Mouse (Mus musculus) lung, postnatal 36 days (tissue): ENCODE data around the gene Ppp4r1.
A peak's percentile ranks its signal among the peaks of the same experiment; 100 is the strongest.

Experiments used
- DNase-seq: peaks from one replicate; pipeline ENCODE4 v3.0.0; 2022; ENCODE audit warnings: mixed read lengths

Ppp4r1 gene

DNA sequence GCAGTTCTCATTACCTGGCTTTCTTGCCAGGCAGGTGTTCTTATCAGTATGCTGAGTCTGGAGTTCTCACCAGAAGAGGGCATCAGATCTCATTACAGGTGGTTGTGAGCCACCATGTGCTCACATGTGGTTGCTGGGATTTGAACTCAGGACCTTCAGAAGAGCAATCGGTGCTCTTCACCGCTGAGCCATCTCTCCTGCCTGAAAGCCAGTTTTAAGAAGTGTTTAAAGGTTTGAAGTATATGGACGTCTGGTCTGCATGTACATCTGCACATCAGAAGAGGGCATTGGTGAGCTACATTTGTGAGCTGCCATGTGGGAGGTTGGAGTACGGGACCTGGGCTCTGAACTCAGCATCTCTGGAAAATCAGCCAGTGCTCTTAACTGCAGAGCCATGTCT lies 8.8 kb upstream of the Ppp4r1 start:
- DNase-seq: peak; percentile 39

DNA sequence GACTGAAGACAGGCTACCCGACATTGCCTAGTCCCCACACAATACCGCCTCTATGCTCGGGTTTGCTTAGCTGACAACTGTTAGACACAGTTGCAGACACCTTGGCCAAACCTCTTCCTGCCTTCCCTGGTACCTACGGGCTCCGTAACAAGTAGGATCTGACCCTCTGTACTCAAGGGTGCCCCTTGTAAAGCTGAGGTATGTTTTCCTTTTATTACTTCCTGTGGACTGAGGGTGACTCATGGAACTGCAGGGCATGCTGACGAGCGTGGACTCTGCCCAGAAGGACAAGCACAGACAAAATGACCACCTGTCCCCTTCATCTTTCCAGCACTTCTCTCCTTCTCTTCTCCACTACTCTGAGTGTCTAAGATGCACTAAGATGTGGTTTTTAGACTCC lies 7.9 kb upstream of the Ppp4r1 start:
- DNase-seq: no peak

DNA sequence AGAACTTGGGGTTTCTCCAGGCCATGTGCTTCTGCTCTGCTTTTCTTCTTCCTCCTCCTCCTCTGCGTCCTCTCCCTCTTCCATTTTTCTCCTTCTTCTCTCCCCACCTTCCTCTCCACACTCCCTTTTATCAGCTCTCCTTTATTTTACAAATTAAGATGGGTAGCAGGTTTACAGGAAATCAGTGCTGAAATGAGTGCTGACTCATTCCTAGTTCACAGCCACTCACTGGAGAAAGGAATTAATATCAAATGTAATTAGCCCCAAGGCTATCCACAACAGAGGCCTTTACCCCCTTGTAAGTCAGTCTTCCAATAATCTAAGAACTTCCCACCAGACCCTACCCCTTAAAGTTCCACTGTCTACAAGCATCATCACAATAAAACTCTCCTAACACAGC lies 6.1 kb upstream of the Ppp4r1 start:
- DNase-seq: no peak

DNA sequence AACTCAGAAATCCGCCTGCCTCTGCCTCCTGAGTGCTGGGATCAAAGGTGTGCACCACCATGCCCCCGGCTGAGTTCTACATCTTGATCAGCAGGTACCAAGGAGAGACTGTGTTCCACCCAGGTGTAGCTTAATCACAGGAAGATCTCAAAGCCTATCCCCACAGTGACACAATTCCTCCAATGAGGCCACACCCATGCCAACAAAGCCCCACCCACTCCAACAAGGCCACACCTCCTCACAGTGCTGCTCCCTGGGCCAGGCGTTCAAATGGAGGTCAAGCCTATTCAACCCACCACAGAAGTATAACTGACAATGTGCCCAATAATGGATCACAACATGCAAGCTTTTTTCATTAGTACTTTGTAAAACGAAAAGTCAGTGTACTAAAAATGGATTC lies 4.9 kb upstream of the Ppp4r1 start:
- DNase-seq: no peak

DNA sequence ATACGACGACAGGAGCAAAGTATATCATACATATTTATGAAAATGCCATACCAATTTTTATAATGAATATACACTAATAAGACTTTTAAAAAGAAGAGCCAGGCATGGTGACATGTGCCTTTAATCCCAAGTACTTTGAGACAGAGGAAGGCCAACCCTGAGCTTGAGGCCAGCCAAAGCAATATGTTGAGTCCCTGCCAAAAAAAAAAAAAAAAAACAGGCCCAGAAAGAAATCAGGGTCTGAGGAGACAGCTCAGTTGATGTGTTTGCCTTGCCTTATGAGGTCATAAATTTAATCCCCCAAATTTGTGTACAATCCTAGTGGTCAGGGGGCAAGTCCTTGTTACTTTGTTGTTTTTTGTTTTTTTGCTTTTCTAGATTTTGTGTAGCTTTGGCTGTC lies 1.4 kb upstream of the Ppp4r1 start:
- DNase-seq: no peak

DNA sequence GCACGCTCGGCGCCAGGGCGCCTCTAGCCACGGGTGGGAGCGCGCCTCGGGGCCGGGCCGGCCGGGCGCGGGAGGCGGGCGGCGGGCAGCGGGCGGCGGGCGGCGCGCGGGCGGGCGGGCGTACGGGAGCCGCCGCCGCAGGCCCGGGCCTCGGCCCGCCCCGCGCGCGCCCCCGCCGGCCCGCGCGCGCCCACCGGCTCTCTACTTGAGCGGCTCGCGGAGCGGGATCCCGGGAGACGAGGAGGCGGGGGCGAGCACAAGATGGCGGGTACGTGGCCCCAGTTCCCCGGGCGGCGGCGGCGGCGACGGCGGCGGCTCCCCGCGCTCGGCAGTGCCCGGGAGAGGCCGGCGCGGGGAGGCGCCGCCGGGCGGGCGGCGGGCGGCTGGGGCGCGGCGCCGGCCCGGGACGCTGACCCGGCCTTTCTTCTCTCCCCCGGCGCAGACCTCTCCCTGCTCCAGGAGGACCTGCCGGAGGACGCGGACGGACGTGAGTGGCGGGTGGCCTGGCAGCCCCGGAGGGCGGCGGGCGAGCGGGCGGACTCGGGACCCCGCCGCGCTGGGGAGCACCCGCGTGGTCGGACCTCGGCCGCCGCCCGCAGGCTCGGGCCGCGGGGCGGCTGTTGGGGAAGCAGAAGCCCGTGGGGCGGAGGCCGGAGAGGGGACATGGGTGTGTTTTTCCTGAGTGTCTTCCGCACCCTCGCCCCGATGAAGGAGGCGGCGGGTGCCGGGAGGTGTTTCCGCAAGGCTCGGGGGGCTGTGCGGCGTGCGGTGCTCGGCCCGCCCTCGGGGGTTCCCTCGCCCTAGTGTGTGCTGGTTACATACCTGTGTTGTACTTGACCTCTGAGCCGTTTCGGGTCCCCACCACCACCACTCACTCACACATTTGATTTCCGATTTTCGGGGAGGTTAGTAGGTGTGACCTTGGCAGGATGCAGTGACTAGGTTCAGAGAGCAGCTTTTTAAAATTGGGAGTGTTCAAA lies 1.1 kb downstream of the Ppp4r1 start:
- DNase-seq: peak; percentile 85

DNA sequence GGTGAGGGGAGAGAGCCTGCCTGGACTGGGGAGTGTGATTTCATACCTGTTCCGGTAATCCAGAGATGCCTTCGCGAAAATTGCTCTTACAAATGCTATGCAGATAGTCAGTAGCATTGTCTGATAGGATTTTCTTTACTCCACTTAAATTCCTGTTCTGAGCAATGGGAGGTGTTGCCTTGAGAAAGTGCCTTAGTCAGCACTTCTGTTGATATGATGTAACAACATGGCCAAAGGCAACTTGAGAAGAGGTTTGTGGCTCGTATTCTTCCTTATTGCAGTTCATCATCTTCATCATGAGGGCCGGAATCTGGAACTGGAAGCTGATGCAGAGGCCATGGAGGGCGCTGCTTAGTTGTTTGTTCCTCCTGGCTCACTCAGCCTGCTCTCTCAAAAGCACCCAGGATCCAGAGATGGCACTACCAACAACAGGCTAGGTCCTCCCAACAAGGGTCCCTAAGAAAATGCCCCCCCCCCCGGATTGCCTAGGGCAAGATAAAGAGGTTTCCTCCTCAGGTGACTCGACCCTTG lies 2.3 kb downstream of the Ppp4r1 start:
- peak; percentile 46 for DNase-seq

DNA sequence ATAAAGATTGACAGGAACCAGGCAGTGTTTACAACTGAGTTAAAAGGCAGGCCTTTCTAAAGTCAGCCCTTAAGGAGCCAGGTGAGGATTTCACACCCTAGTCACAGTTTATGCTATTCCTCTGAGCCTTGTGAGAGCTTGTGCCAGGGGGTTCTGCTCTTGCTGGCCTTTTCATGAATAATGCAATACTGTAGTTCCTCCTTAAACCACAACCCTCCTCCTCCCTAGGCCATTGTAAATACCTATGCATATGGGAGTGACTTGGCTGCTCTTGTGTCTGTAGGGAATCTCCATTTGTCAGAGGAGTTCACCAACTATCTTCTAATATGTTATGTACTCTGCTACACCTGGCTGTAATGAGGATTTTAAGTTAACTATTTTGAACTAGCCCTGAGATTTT lies 3.3 kb downstream of the Ppp4r1 start:
- no peak for DNase-seq

DNA sequence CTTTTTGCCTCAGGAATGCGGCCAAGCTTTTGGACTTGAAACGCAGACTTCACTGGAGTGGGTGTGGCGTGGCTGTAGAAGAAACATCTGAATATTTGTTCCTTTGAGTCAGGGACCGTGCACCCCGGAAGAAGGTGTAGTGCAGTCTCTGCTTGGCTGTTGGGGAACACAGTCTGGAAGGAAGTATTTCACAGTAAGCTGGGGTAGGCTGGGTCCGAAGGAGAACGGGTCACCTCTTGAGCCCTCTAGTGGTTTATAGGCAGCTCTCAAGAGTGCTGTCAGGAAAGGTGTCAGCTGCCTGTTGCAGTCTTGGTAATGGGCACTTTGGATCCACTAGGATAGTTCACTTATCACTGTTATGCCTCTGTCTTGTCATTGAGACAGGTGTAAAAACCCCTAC lies 3.9 kb downstream of the Ppp4r1 start:
- DNase-seq: peak; percentile 64

DNA sequence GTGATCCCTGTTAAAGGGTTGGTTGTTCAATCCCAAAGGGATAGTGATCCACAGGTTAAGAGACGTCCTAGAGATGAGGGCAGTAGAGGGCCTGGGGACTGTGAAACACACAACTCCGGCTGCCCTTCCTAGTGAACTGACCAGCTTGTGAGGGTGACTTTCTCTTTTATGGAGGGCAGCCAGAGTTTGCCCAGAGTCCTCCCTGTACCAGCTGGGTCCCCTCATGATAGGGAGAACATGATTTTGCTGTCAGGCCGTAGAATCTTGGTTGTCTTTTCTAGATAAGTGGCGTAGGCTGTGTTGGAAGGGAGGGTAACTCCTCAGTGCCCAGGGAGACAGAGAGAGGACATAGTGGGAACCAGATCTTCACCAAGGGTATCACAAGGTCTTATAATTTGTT lies 4.9 kb downstream of the Ppp4r1 start:
- no peak for DNase-seq

DNA sequence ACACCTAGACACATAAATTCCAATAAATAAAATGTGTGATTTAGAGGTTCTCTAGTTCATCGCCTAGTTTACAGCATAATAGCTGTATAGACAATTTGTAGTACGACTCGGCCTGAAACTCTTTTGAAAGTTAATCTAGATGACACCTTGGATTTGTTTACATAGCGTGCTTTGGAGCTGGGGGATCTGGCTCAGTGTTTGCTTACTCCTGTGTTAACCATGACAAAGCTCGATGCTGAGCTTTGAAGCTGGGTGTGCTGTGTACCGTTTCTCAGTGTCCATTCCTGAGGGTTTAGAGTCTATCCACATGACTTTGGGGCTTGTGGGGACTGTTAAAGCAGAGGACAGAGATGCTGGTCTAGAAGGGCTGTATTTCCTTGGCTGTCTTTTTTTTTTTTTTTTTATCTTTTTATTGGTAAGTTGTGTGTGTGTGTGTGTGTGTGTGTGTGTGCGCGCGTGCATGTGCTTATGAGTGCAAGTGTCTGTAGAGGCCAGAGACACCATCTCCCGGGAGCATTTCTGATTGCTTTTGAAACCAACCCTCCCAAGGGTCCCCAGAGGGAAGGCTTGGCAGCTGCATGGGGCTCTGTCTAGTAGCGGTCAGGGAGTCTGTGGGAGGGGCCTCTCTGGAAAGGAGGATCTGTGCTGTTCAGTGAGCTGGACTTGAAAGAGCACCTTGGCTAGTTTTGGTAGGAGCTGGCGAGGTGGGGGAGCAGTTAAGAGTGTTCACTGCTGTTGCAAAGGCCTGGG lies 6.3 kb downstream of the Ppp4r1 start:
- no peak for DNase-seq

DNA sequence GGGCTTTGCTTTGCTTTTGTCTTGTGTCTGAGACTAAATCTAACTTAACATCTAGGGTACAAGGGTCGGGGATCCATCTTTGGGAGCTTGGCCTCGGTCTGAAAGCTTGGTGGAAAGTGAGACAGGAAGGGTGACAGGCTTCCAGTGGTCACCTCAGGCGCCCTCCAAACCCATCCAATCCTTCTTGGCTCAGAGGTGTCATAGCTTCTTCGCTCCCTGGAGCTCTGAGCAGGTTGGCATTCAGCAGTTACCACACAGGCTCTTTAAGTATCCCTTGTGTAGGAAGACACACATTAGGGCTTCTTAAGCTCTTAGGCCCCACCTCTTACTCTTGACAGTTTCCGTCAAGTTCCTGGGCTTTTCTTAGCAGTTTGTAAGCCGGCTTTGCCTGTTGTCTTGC lies 7.2 kb downstream of the Ppp4r1 start:
- DNase-seq: no peak

DNA sequence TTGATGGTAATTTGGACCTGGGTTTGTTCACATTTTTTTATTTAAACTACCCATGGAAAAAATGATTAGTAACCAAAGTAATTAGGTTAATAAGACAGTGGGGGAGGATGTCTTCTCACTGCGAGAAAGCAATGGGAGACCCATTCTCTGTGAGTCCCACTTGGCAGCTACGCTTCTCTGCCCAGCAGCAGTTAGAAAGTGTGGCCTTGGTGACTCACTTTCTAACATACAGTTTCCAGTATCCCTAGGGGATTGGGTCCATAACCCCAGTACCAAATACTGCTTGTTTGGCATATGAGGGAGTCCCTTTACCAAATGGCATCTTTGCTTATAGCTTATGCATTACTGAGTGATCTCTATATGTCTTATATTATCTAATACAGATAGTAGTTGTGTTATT lies 8.8 kb downstream of the Ppp4r1 start:
- no peak for DNase-seq

DNA sequence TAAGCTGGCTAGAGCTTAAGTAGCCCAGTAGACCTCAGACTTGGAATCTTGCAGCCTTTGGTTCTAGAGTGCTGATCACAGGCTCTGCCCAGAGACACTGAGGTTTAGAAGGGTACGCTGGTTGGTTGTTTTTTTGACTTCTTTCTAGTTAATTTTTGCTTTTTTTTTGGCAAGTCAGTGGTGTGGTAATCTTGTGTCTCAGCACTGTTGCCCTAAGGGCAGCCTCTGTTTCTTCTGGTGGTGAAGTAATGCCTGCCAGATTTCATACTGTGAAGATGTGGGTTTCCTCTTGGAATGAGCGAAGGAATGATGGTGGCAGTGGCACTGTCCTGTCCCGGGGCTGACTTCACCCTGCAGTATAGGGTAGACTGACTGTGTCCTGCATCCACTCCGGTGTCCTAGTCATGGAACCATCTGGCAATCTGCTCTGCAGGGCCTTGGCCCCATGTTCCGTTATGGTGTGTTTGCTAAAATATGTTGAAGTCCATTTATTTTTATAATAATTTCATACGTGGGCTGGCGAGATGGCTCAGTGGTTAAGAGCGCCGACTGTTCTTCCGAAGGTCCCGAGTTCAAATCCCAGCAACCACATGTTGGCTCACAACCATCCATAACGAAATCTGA lies 11.0 kb downstream of the Ppp4r1 start:
- DNase-seq: no peak

DNA sequence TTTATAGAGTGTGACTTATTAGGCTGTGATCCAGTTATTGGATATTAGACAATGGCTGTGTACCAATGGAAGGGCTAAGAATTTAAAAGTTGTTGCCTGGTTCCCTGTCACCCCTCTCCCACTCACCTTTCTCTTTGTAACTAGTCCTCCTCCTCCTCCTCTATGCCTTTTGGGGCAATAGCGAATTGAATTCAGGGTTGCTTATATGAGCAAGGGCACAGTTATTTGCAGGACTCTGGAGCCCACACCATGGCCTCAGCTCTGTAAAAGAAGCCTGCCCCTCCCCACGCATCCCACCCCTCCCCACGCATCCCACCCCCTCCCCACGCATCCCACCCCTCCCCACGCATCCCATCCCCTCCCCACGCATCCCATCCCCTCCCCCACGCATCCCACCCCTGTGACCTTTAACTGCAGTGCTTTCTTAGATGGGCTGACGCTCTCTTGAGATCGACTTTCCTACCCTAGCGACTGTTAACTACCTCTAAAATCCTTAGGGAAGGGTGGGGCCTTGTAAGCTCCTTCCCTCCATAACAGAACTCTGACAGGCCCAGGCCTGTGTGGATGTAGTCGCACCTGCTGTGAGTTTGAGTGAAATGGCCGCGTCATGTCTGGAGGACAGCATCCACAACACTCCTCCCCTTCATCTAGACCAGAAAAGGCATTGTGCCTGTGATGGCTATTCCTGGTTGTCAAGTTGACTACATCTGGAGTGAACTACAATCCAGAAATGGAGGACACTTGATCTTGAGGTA lies 11.9 kb downstream of the Ppp4r1 start:
- DNase-seq: no peak

DNA sequence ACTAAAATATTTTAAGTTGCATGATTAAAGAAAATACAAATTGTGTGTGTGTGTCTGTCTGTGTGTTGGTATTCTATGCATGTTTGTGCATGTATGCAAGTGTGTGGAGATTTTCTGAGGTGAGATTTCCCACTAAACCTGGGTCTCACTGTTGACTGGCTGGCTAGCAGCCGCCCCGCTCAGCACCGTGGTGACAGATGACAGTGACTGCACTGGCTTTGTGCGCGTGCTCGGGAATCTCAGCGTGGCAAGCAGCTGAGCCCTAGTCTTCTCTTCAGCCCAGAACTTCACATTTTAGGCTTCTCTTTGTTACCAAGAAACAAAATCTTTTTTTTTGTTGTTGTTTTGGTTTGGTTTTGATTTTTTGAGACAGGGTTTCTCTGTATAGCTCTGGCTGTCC lies 13.7 kb downstream of the Ppp4r1 start:
- no peak for DNase-seq

DNA sequence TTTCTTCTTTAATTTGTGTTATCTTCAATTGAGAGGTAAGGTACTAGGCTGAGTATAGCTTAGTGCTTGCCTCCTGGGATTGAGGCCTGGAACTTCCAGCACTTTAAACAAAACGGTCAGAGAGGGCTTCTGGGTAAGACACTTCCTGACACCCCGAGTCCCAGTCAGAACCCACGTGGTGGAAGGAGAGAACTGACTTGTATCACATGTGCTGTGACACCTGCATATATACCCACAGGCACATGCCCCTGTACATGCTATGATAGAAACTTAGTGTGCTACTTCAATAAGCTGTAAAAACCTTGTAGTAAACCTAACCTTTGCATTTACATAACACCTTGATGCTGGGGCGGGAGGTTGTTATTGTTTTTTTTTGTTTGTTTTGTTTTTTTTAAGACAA lies 16.1 kb downstream of the Ppp4r1 start:
- no peak for DNase-seq

DNA sequence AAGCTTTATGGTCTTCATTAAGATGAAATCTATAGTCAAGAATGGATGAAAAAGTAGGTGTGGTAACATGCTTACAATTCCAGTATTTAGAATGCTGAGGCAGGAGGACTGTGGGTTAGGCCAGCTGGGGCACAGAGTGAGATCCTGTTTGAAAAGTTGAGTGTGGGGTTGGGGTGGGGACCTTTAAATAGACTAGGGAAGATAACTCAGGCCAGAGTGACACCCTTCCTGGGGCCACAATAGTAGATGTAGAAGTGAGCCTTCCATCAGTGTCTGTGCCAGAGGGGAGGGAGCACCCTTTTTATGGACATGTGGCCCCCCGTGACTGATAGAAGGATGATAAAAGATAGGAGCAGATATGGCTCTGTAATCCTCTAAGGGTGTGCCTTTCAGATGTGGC lies 17.0 kb downstream of the Ppp4r1 start:
- DNase-seq: no peak

DNA sequence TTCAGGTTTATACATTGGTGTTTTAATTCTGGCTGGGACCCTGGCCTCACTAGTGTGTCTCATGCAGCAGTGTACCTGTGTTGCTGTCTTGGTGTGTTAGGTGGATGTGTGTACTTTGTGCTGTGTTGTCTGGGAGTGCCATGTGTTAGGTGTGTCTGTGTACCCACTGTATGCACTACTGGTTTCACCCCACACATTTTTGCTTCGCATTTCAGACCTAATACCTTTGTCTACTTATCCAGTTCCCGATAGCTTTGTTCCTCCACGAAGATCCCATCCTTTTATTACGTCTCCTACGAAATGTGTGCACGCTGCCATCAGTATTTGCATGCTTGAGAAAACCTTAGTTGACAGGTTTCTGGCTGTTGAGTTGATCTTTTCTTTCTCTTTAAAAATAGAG lies 18.1 kb downstream of the Ppp4r1 start:
- DNase-seq: no peak

DNA sequence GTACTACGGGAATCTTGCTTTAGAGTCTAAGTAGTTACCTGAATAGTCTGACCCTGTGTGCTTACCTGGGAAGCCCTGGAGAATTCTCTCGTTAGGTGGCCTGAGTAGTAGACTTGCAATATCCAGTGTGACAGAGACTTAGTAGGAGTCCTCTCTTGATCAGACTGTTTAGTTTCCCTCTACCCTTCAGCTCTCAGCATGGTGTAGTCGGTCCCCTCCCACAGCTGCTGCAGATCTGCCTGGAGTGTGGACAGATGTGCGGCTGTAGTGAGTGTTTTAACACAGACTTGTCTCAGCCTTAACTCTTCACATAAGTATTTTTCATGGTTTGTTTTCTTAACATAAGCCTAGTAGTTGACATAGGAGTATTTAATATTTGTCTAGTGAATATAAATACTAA lies 19.7 kb downstream of the Ppp4r1 start:
- DNase-seq: no peak

DNA sequence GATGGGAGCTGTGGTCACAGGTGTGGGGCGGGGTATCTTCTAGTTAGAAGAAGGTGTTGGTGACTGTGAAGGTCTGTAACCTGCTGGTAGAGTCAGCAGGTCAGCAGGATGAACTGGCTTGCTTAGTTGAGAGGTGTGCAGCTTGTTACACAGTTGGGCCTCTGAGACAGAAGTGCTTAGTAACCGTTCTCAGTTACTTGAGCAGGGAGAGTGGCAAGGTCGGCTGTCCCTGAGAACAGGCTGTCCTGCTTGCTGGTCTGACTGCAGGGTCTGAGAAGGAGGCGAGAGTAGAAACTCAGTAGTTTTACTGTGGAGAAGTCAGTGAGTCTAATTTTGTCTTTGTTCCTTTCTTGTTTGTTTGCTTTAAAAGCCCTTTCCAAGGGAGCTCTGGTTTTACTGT lies 23.6 kb downstream of the Ppp4r1 start:
- DNase-seq: no peak

DNA sequence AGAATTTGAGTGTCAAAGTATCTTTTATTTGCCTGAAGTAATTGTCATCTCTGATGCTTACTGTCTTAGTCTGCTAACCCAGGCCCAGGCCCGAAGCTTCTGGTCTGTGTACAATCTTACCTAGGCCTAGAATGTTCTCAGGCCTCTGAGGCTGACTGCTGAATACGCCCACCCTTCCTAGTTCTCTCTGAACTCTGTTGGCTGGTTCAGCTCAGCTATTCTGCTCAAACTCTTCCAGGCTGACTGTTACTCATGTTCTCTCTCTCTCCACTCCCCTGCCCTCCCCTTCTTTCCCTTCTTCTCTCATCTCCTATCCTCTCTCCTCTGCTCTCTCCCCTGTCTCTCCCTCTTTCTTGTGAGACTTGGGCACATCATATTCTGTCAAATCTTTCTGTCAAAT lies 24.0 kb downstream of the Ppp4r1 start:
- DNase-seq: no peak

DNA sequence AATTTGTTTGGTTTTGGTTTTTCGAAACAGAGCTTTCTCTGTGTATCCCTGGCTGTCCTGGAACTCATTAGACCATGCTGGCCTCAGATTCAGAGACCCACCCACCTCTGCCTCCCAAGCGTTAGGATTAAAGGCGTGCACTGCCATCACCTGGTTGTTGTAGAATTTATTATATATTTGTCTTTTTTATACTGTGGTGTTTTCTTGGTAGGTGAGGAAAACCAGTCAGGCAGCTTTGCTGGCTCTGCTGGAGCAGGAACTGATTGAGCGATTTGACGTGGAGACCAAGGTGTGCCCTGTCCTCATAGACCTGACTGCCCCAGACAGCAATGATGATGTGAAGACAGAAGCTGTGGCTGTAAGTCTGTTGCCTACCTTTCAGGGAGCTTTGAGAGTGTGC lies 28.7 kb downstream of the Ppp4r1 start:
- DNase-seq: peak; percentile 28
